Mouse (Mus musculus) c-Kit-positive CD71-positive TER-119-negative erythroid progenitor cells, embryonic 14.5 days (primary cell): ENCODE results near the gene Cdon.

Experiments used
- DNase-seq: peaks from one replicate; pipeline ENCODE4 v3.0.0-alpha.2; 2013; ENCODE audit warnings: low read depth

The Cdon gene

DNA sequence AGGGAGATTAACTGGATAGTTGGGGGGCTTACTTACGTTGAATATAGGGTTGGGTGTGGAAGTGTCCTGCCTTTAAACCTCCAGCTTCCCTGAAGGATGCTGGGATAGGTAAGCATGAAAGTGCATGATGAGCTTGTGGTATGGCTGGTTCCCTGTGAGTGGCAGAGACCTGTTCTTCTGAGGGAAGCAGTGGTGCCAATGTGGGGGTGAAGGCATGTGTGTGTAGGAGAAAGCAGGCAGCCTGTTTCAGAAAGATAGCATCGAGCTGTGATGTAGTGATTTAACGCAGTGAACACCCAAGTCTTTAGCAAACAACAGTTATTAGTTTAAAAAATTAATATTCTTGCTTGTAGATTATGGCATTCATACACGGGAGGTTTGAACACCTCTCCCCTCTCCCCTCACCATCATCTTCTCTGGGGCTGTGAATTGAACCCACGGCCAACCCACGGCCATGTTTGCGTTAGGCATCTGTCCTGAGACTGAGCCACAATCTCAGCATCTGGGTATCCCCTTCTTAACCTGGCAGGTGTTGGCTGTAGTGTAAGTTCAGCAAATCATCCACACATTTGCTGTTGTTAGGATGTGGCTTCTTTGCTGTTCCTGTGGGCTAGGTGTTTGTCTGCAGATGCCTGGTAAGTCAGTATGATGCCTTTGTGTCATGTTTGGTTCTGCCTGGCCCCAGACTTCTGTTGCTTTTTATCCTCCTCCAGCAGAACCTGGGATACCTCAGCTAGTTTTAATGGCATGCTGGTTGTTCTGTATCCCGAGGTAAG lies 17.5 kb downstream of the Cdon start:
- DNase-seq = no peak

- no peak for DNase-seq
Measured at GRCm38 (mm10) chr9:35439062-35439442, 18.1 kb downstream of the Cdon start.

- no peak for DNase-seq
Measured at GRCm38 (mm10) chr9:35439754-35440153, 18.8 kb downstream of the Cdon start.

DNA sequence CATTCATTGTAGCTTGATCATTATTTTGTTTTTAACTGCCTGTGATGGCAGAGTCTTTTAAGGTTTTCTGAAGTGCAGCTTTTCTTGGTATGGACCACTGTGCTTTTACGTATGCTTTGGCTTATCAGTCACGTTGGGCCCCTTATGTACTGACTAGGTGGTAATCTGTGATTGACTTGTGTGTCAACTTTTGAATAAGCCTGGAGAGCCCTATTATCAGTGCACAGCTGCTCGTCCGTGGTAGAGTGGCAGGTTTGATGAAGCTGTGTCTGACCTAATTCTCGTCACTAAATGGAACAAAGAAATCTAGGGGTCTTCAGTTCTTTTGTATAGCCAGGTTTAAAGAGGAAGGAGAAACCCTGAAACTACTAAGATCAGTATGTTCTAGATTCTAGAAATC lies 21.5 kb downstream of the Cdon start:
- no peak for DNase-seq

DNA sequence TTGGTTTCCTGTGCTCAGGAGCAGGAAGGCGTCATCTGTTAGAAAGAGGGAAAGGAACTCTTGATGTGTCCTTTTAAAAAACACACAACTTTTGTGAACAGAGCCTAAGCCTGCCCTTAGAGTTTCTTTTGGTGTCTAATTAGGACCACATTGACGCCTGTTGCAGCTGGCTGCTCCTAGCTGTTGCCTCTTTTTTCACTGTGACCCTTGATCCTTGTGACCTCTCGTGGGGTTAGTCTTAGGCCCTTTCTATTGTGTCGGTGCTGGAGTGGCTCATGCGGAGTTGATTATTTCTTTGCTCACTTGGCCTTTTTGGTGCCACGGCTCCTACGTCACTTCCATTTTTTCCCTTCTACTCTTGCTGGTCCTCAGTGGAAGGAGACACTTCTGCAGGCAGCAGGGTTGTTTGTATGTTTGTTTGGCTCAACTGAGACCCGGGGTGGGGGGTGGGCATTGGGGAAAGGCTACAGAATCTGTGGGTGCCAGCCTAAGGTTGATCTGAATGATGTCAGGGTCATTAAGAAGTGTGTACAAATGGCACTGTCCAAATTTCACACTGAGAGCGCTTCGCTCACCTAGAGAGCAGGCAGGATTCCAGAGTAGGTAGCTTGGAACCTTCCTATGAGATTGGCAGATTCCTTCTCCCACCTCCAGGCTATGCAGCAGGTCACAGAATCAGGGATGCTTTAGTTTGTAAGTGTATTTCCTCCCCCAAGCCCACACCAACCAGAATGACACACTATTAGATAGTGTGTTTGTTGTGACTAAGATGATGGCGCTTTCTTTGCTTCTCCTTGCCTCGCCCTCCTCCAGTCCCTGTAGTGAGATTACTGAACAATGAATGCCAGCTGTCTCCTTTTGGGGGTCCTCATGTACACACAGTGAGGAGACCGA lies 22.9 kb downstream of the Cdon start:
- no peak for DNase-seq

DNA sequence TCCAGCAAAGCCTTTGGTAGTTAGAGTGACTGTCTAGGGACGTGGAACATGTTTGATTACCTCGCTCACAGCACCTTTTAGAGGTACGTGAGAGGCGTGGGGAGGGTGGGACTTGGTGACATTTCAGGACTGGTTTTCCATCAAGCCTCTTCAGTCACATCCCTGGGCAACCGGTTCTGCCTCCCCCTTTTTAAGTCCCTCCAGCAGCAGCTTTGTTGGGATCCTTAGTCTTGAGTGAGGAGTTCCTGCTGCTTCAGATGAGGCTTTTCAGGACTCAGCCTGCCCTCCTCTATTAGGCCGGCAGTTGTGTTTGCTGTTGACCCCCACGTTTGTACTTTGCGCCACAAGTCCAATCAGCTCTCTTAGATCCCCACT lies 23.6 kb downstream of the Cdon start:
- DNase-seq = no peak

- DNase-seq = no peak
Measured at GRCm38 (mm10) chr9:35446916-35447315, 26.0 kb downstream of the Cdon start.

DNA sequence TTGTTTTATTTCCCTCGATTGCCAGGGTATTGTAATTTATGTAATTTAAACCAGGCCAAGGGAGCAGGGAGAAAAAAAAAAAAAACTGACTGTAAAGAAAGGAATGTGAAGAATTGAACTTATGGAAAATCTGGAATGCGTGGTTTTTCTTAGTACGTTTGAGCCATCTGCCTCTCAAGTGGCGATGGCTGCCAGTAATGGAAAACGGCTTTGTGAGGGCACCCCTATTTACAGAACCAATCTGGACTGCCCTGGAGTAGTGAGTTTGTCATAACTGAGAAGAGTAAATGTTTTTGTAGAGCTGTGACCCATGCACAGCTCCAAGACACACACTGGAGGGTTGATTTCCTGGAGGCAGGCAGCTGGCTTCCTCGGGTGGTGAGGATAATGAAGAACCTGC lies 32.4 kb downstream of the Cdon start:
- no peak for DNase-seq

DNA sequence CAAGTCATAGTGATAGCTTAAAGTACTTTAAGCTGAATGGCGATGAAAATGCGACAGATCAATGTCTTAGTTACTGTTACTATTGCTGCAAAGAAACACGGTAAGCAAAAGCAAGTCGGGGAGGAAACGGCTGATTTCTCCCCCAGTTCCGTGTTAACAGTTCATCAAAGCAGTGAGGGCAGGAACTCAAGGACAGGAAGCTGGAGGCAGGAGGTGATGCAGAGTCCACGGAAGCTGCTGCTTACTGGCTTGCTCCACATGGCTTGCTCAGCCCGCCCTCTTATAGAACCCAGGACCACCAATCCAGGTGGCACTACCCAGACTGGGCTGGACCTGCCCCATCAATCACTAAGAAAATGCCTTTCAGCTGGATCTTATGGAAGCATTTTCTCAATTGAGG lies 38.7 kb downstream of the Cdon start:
- no peak for DNase-seq

- no peak for DNase-seq
Measured at GRCm38 (mm10) chr9:35467264-35467817, 46.4 kb downstream of the Cdon start.

GRCm38 (mm10) chr9:35468913-35469312 lies 48.0 kb downstream of the Cdon start:
- no peak for DNase-seq

DNA sequence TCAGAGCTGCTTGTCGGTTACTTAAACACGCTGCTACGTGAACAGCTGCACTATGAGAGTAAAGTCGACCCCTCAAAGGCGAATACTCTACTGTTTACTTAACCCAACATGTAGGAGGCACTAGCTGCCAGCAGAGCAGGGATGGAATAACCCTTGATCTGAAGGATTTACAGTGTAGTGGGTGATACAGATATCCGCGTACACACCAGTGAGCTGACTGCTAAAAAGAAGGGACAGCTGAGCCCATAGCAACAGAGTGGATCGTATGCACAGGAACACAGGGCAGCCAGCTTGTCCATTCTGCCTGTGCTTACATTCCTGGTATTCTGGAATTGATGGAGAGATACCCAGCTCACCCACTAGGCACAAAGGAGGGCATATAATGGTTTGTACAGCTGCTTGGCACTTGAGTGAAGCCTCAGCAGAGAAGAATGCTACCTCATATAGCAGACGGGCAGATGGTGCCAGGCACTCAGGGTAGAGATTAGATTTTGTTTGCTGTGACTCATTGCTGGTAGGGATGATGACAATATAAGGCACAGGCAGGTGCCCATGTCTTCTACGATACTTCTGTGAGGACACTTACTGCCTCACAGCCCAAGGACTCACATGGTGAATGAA lies 53.3 kb downstream of the Cdon start:
- DNase-seq = no peak

DNA sequence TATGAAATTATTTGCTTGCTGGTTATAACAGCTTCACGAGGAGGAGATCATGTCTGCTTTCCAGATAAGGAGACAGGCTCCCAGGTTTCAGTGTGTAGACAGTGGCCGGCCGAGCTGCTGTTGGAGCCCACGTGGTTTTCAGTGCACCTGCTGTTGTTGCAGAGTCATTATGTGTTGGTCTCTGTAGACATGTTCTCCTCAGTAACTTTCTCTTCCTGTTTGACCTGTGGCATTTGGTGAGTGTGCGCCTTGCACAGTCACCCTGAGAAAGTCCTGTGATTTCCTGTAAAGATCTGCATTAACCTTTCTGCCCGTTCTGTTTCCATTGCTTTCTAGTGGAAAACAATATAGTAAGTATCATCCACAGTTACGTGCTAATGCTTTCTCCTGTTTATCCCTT lies 54.5 kb downstream of the Cdon start:
- no peak for DNase-seq

GRCm38 (mm10) chr9:35479456-35479855 lies 58.5 kb downstream of the Cdon start:
- no peak for DNase-seq

DNA sequence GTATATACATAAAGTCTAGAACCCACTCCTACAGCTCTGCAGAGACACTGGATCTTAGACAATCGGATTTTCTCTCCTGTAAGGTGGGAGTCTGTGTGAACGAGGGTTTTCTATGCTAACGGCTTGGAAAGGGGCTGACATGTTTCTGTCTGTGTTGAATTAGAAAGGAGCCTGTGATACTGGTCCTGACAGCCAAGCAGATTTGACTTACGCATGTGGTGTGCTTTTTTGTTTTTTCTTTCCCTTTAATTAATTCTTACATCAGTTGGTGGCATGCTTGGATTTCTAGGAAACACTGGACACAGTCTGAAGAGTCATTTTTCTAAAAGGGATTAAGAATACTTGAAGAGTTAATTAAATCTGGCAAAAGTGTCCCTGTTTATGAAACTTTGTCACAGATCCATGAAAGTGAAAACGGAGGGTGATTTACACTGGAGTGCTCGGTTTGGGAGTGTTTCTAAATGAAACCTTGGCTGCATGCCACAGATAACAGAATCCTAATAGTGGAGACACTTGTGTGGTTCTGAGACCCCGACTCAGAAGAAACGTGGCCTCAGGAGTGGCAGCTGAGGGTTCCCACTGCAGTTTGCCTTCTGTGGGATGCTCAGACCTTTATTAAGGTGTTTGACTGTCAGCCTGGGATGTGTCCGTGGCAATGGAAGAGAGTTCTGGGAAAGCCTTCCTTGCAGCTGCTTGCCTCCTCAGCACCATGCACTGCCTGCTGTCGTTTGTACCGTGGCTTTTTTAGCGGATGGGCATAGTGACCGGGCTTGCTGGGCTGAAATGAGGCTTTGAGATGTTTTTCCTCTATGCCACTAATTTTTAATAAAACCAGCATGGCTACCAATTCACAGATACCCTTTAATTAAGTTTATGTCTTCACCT lies 61.3 kb downstream of the Cdon start:
- no peak for DNase-seq

DNA sequence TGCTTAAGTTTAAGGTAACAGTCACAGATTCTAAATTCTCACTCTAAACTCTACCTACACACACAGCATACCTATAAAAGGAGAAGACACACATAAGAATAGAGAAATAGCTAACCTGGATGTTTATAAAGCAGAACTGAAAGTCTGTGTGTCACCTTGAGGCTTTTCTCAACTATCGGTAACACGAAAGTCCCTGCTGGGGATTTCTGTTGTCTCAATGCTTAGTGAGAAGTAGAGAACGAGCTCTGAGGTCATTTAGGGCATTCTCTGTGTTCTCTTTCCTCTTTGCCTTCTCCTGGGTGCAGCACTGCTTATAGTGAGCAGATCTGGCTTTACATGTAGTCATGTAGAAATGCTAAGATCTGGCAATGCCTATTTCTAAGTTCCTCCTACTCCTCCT lies 63.0 kb downstream of the Cdon start:
- DNase-seq = no peak

DNA sequence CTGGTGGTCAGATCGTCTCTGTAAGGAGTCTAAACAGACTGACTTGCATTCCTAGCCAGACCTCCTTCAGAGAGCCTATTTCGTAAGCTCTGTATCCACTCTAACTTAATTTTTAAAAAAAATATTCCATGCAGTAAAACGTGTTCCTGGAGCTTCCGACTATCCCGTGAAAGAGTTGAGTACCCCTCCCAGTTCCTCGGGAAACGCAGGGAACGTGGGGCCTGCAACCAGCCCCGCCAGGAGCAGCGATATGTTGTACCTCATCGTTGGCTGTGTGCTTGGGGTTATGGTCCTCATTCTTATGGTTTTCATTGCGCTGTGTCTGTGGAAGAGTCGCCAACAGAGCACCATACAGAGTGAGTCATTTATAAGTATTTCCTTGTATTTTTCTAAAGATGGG lies 65.7 kb downstream of the Cdon start:
- DNase-seq = no peak

DNA sequence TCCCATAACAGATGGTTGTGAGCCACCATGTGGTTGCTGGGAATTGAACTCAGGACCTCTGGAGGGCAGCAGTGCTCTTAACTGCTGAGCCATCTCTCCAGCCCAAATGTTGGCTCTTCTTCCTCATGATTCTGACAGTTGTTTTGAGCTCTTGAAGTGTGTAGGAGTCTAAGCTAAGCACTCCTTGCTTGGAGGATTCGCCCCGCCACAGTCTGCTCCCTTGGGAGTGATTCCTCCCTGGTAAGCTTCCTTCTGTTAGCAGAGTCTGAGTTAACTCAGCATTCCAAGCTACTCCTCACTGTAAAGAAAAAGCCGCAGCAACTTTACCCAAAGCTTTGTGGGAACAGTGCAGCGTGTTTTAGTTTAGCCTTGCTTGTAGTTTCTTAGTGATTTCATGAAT lies 67.6 kb downstream of the Cdon start:
- no peak for DNase-seq

GRCm38 (mm10) chr9:35491109-35491866 lies 70.4 kb downstream of the Cdon start:
- DNase-seq = no peak

- no peak for DNase-seq
Measured at GRCm38 (mm10) chr9:35493033-35493732, 72.3 kb downstream of the Cdon start.
